Mouse (Mus musculus) ES-CJ7 (cell line): ENCODE data around the gene Gm21680.
"Not testable (repeated sequence)": the region's sequence is repeated elsewhere in the genome, so short reads cannot be mapped to it uniquely, and the experiment has no call there.

Experiments used
- DNase-seq: peaks from one replicate; pipeline ENCODE4 v3.0.0; 2011; ENCODE audit warnings: low read depth, low spot score

Gene Gm21680

GRCm38 (mm10) chr5:25972563-25972962 lies at the start of gene Gm21680:
Gene Gm21680, minus strand, starts transcription at chr5:25972663.
- not testable (repeated sequence) for DNase-seq

DNA sequence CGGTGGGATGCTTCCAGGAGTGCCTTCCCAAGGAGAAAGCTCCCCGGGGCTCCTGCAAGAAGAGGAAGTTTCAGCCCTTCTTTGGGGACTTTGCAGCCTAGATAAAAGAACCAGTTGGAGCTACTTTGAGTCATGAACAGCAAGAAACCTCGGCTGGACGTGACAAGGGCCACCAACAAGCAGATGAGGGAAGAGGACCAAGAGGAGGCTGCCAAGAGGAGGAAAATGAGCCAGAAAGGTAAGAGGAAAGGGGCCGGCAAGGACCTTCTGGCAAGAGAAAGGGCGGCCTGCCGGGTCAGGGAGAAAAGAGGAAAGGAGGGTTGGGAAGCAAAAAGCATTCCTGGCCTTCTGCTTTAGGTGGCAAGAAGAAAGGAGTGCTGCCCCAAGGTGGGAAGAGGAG lies 35.2 kb upstream of the Gm21680 start:
- DNase-seq, result not testable (repeated sequence)

DNA sequence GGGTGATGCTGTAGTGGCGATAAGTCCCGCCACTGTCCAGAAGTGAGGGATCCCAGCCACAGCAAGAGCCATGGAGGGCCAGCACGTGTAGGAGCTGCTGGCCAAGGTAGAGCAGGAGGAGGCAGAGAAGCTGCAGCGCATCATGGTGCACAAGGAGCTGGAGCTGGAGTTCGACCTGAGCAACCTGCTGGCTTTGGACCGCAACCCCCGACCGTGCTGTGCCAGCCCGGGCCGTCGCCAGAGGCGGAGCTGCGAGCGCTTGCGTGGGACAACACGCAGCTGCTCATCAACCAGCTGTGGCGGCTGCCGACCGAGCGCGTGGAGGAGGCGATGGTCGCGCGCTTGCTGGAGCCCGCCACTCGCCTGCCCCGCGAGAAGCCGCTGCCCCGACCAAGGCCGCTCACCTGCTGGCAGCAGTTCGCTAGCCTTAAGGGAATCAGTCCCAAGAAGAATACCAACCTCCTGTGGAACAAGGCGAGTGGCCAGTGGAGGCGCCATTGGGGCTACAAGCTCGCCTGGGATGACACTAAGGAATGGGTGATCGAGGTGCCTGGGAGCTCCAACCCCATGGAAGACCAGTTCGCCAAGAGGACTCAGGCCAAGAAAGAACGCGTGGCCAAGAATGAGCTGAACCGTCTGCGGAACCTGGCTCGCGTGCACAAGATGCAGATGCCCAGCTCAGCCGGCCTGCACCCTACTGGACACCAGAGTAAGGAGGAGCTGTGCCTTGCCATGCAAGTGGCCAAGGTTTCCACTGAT lies 34.7 kb upstream of the Gm21680 start:
- DNase-seq, result peak; percentile 82

- DNase-seq, result not testable (repeated sequence)
Observed at GRCm38 (mm10) chr5:26004698-26005097, 32.2 kb upstream of the Gm21680 start, which contains the start of gene Gm1979. Gene Gm1979, minus strand, starts transcription at chr5:26004798.

DNA sequence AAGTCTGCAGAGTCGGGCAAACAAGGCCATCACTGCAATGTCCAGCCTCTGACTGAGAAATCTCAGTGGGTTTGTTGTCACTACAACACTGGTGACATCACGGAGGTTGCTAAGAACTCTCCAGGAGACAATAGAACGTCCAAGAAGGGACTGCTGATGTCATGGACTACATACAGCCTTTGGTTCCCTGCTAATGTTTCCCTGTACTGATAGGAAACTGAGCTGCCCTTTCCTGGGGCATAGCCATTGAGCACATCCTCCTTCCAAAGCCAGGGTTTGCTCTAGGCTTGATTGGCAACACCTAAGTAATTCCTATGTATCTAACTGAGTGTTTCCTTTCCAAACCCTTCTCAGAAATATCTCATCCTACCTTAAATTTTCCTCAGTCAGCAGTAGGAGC lies 16.1 kb upstream of the Gm21680 start, which contains the start of gene Gm21698:
TSS of gene Gm21698 (minus strand) at position 101 of the 400 bp plus-strand sequence.
- not testable (repeated sequence) for DNase-seq

- DNase-seq, result not testable (repeated sequence)
Observed at GRCm38 (mm10) chr5:25957050-25957449, 15.4 kb downstream of the Gm21680 start.

- DNase-seq, result peak; percentile 6
Observed at GRCm38 (mm10) chr5:25956611-25957010, 15.9 kb downstream of the Gm21680 start.

- DNase-seq, result not testable (repeated sequence)
Observed at GRCm38 (mm10) chr5:25954317-25954716, 18.1 kb downstream of the Gm21680 start, which contains the start of gene Gm21671. Gene Gm21671, minus strand, starts transcription at chr5:25954417.

GRCm38 (mm10) chr5:25945391-25945790 lies 27.1 kb downstream of the Gm21680 start:
- not testable (repeated sequence) for DNase-seq

GRCm38 (mm10) chr5:25942281-25942680 lies 30.2 kb downstream of the Gm21680 start, which contains the start of gene Gm21663:
Gene Gm21663, minus strand, starts transcription at chr5:25942381.
- DNase-seq, result not testable (repeated sequence)
